Mouse (Mus musculus) neural tube, embryonic 11.5 days (tissue): ENCODE results near the gene Msh6. TPM values are rescaled to one million over a fixed set of nuclear protein-coding genes. Genes with fewer than 3 reads are reported as not detected.
"Not testable (repeated sequence)": the region's sequence is repeated elsewhere in the genome, so short reads cannot be mapped to it uniquely, and the experiment has no call there.

Experiments
- ATAC-seq: fragments of 200-750 bp; cut with Nextera tagmentation; 2 replicates; pipeline ENCODE4 v1.8.0; 2017; ENCODE audit warnings: moderate number of reproducible peaks, mild to moderate bottlenecking, moderate TSS enrichment, moderate library complexity; ENCODE audit not compliant: insufficient read depth, low FRiP score, low TSS enrichment
- DNase-seq: peaks from one replicate; pipeline ENCODE4 v3.0.0-alpha.2; 2015; ENCODE audit warnings: low spot score
- H3K27ac ChIP-seq: fragments of 300-500 bp; sonication (generic); 2 replicates; pipeline ENCODE4 v1.5.1; 2014; ENCODE audit warnings: low read depth, mild to moderate bottlenecking, low read length
- H3K27me3 ChIP-seq: fragments of 300-500 bp; sonication (generic); 2 replicates; pipeline ENCODE4 v1.6.1; 2014; ENCODE audit warnings: mild to moderate bottlenecking, low read length, mixed read lengths; ENCODE audit not compliant: control insufficient read depth, insufficient read depth
- H3K36me3 ChIP-seq: fragments of 300-500 bp; sonication (generic); 2 replicates; pipeline ENCODE4 v1.6.1; 2014; ENCODE audit warnings: mild to moderate bottlenecking, low read length, moderate library complexity, mixed read lengths; ENCODE audit not compliant: control insufficient read depth, insufficient read depth
- H3K4me1 ChIP-seq: fragments of 300-500 bp; sonication (generic); 2 replicates; pipeline ENCODE4 v1.6.1; 2014; ENCODE audit warnings: low read length, mixed read lengths; ENCODE audit not compliant: control insufficient read depth, insufficient read depth
- H3K4me2 ChIP-seq: fragments of 300-500 bp; sonication (generic); 2 replicates; pipeline ENCODE4 v1.6.1; 2014; ENCODE audit warnings: low read depth, mild to moderate bottlenecking, moderate library complexity
- H3K4me3 ChIP-seq: fragments of 300-500 bp; sonication (generic); 2 replicates; pipeline ENCODE4 v1.5.1; 2014; ENCODE audit warnings: low read depth, low read length
- H3K9ac ChIP-seq: fragments of 300-500 bp; sonication (generic); 2 replicates; pipeline ENCODE4 v1.6.1; 2014; ENCODE audit warnings: mild to moderate bottlenecking, low read length
- H3K9me3 ChIP-seq: fragments of 300-500 bp; sonication (generic); 2 replicates; pipeline ENCODE4 v1.6.1; 2016; ENCODE audit warnings: low read length; ENCODE audit not compliant: control insufficient read depth
- WGBS: fragments of 180-500 bp; shearing (Covaris S2); extraction: QIAGEN DNeasy Blood & Tissue Kit; methylation state at CpG from one replicate; pipeline ENCODE4 v1.1.7; 2014; 5-methylcytosine and 5-hydroxymethylcytosine counted together
- polyA plus RNA-seq: library from polyadenylated mRNA; unstranded; fragments of >200 nt; fragmentation: Nextera tagmentation; extraction: Ambion mirVana; gene quantifications from 2 replicates; pipeline ENCODE4 v1.2.1, GENCODE M21; 2014

Msh6 gene
- polyA plus RNA-seq, 1 experiment from 2014 or later, result 84.5 TPM

GRCm38 (mm10) chr17:87959406-87959805 is 15.5 kb upstream of the Msh6 start:
- H3K27ac ChIP-seq, H3K9me3 ChIP-seq, DNase-seq, H3K36me3 ChIP-seq, H3K27me3 ChIP-seq, H3K4me1 ChIP-seq, H3K9ac ChIP-seq, H3K4me2 ChIP-seq, ATAC-seq, H3K4me3 ChIP-seq: not testable (repeated sequence)
- 95% methylated on average over 11 of the region's 11 CpGs for WGBS

- H3K9ac ChIP-seq, H3K4me1 ChIP-seq, H3K9me3 ChIP-seq, H3K4me2 ChIP-seq, H3K36me3 ChIP-seq, H3K4me3 ChIP-seq, H3K27ac ChIP-seq, H3K27me3 ChIP-seq, ATAC-seq, DNase-seq: not testable (repeated sequence)
- WGBS, result 88% methylated on average over 5 of the region's 5 CpGs
These were observed 14.9 kb upstream of the Msh6 start for GRCm38 (mm10) chr17:87959931-87960330.

- Histone ChIP-seq H3K4me3 (no peak overlapping the region), H3K27ac (no peak overlapping the region), H3K9me3 (no peaks in the 10 kb centered on the region), H3K9ac (no peak overlapping the region), H3K36me3 (no peaks in the 10 kb centered on the region), H3K4me1 (no peaks in the 10 kb centered on the region), H3K4me2 (no peak overlapping the region), H3K27me3 (no peaks in the 10 kb centered on the region)
- ATAC-seq (no peak), DNase-seq (no peak)
- 85% methylated on average over 14 of the region's 14 CpGs for WGBS
These were observed 11.5 kb upstream of the Msh6 start for GRCm38 (mm10) chr17:87963081-87964075.

GRCm38 (mm10) chr17:87968483-87968926 is 6.4 kb upstream of the Msh6 start:
- H3K4me3 ChIP-seq, result not testable (repeated sequence)
- WGBS, result 43% methylated on average over 6 of the region's 8 CpGs

GRCm38 (mm10) chr17:87971696-87972591 is 2.9 kb upstream of the Msh6 start:
- not testable (repeated sequence) for H3K27me3 ChIP-seq, H3K9ac ChIP-seq, H3K27ac ChIP-seq, H3K36me3 ChIP-seq, ATAC-seq, DNase-seq, H3K9me3 ChIP-seq, H3K4me1 ChIP-seq, H3K4me3 ChIP-seq, H3K4me2 ChIP-seq
- 87% methylated on average over 15 of the region's 15 CpGs for WGBS

More at GRCm38 (mm10) chr17:87968483-87968926, 6.4 kb upstream of the Msh6 start:
- not testable (repeated sequence) for H3K4me1 ChIP-seq, H3K9me3 ChIP-seq, DNase-seq, H3K9ac ChIP-seq, H3K36me3 ChIP-seq, H3K27me3 ChIP-seq, H3K27ac ChIP-seq, H3K4me2 ChIP-seq
- peak; percentile 68 for ATAC-seq

- H3K4me3 ChIP-seq, result no peak overlapping the region
- H3K9me3 ChIP-seq, result no peaks in the 10 kb centered on the region
- no peak for DNase-seq
- H3K27ac ChIP-seq, result no peak overlapping the region
- H3K4me1 ChIP-seq, result peaks cover 8% of the 10 kb centered on the region; the same call in 1 of the 2 replicates
- 86% methylated on average over 5 of the region's 5 CpGs for WGBS
- no peaks in the 10 kb centered on the region for H3K36me3 ChIP-seq
- no peak overlapping the region for H3K9ac ChIP-seq
- no peak overlapping the region for H3K4me2 ChIP-seq
- ATAC-seq, result no peak
- H3K27me3 ChIP-seq, result no peaks in the 10 kb centered on the region
These were observed 2.0 kb upstream of the Msh6 start for GRCm38 (mm10) chr17:87972856-87973255.

- ATAC-seq, result no peak
- no peak for DNase-seq
- Histone ChIP-seq H3K4me3 (no peak overlapping the region), H3K36me3 (no peaks in the 10 kb centered on the region), H3K9me3 (no peaks in the 10 kb centered on the region), H3K27ac (no peak overlapping the region), H3K9ac (no peak overlapping the region), H3K4me2 (no peak overlapping the region), H3K4me1 (peaks cover 8% of the 10 kb centered on the region; the same call in 1 of the 2 replicates), H3K27me3 (no peaks in the 10 kb centered on the region)
- 71% methylated on average over 10 of the region's 10 CpGs for WGBS
These were observed 1.3 kb upstream of the Msh6 start for GRCm38 (mm10) chr17:87973261-87974167.
